Mouse (Mus musculus): ENCODE results near the gene Prps1. TPM values are rescaled to one million over a fixed set of nuclear protein-coding genes. Genes with fewer than 3 reads are reported as not detected.

Gene Prps1
- 1.0 and 3.2 TPM in 2 replicates for polyA plus RNA-seq (2012; ENCODE audit: low replicate concordance)

DNA sequence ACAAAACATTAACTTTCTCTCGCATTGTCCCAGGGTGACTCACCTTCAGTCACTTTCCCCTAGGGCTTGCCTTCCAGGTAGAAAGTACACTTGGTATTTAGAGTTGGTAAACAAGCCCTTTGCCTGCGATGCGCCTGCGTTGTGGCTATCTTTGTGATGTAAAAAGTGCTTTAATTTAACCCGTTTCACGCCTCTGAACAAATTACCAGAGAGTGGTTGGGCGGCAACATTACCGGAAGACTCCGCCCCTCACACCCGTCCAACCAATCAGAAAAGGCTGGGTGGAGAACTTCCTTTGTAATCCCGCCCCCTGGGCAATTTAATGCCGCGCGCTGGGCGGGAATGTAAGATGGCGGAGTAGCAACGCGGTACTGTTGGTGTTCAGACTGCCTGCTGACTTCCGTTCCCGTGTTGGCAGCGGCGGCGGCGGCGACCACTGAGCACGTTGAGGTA lies at the start of gene Prps1:
Gene Prps1 (plus strand): TSS at position 335 of the 453 bp plus-strand sequence.

Other genes with a start within 250 kb of the Prps1 start
- gene Frmpd3, start 114.3 kb upstream of the Prps1 start, polyA plus RNA-seq (2012; ENCODE audit: low replicate concordance): not detected in 2 replicates
- 5.6 and 12.7 TPM in 2 replicates for gene Tsc22d3, start 144.0 kb downstream of the Prps1 start, polyA plus RNA-seq (2012; ENCODE audit: low replicate concordance)
- 0.09 TPM in 1 of 2 replicates, not detected in the other for gene Mid2, start 208.0 kb downstream of the Prps1 start, polyA plus RNA-seq (2012; ENCODE audit: low replicate concordance)

Data from leukemia stem cell, adult 10-12 weeks (primary cell).